In the genomic region with DNA sequence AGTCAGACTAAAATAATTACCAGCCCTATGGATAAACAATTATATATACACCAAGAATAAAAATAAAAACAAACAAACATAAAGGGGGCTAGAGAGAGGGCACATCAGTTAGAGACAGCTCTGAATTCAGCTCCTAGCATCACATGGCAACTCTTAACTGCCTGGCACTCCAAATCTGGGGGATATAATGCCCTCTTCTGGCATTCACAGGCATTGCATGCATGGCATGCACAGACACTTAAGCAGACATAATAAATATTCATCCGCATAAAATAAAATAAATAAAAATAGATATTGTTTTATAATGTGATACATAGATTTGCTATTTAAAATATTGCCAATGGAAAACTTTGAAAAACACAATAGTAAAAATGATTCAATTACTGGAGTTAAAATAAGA, we compare ENCODE assay signal across 17 mouse cellular contexts.
DNase-seq lines count a peak whose midpoint lies in the region; ATAC-seq and TF ChIP-seq lines count a peak whose summit lies in the region.
"Had no signal": no experiment of that assay in that cellular context is flagged by ENCODE, and none has a peak within 500 bp of the region (broad histone marks: within the 10 kb centered on the region; RNA-seq: fewer than 3 reads in every experiment).

No protein-coding gene starts in this region.

- H3K4me1 ChIP-seq in hindbrain, embryonic 11.5 days (replicated peaks; ENCODE audit: control insufficient read depth, insufficient read depth, low read length), result no peaks in the 10 kb centered on the region
- no peaks in the 10 kb centered on the region for H3K4me1 ChIP-seq in hindbrain, embryonic 14.5 days (replicated peaks; ENCODE audit: control insufficient read depth, insufficient read depth, low read length)
- H3K4me1 ChIP-seq in lung, postnatal 0 days (ENCODE audit: insufficient read depth, low read depth, low read length), result no peaks in the 10 kb centered on the region
- H3K4me1 ChIP-seq in ES-Bruce4 (ENCODE audit: control insufficient read depth, insufficient read depth, low read length), result no peaks in the 10 kb centered on the region
- H3K4me1 ChIP-seq: embryonic facial prominence, embryonic 13.5 days; megakaryocyte, embryonic 14.5 days had no signal

- no peak overlapping the region for H3K4me3 ChIP-seq in hindbrain, embryonic 11.5 days (ENCODE audit: low read depth, low read length)
- no peak overlapping the region for H3K4me3 ChIP-seq in hindbrain, embryonic 14.5 days (replicated peaks; ENCODE audit: low read length)
- no peak overlapping the region for H3K4me3 ChIP-seq in lung, postnatal 0 days (ENCODE audit: low read depth, low read length)
- H3K4me3 ChIP-seq in ES-Bruce4 (ENCODE audit: low read depth, low read length), result no peak overlapping the region
- H3K4me3 ChIP-seq: embryonic facial prominence, embryonic 13.5 days; megakaryocyte, embryonic 14.5 days had no signal

- no peak overlapping the region for H3K9ac ChIP-seq in hindbrain, embryonic 11.5 days (ENCODE audit: low read depth, low read length)
- H3K9ac ChIP-seq in hindbrain, embryonic 14.5 days, result no peak overlapping the region
- H3K9ac ChIP-seq in lung, postnatal 0 days (replicated peaks; ENCODE audit: low read depth), result no peak overlapping the region
- H3K9ac ChIP-seq in ES-Bruce4 (ENCODE audit: low read depth, poor library complexity, severe bottlenecking), result no peak overlapping the region
- H3K9ac ChIP-seq: embryonic facial prominence, embryonic 13.5 days had no signal

- ATAC-seq in hindbrain, embryonic 11.5 days (ENCODE audit: low FRiP score), result no peak
- ATAC-seq in hindbrain, embryonic 14.5 days (ENCODE audit: low FRiP score), result no peak
- no peak for ATAC-seq in lung, postnatal 0 days
- no peak for ATAC-seq in frontal cortex, adult (ENCODE audit: low TSS enrichment)
- ATAC-seq: CD4-positive, CD25-positive, alpha-beta regulatory T cell, adult 4 months; hindbrain, embryonic 16.5 days had no signal

- WGBS in hindbrain, embryonic 11.5 days, result 90% methylated on average over 1 of the region's 1 CpGs
- WGBS in hindbrain, embryonic 14.5 days, result 72% methylated on average over 1 of the region's 1 CpGs
- WGBS in lung, postnatal 0 days, result 72% methylated on average over 1 of the region's 1 CpGs

- H3K27ac ChIP-seq in hindbrain, embryonic 11.5 days (ENCODE audit: low read depth, low read length), result no peak overlapping the region
- H3K27ac ChIP-seq in hindbrain, embryonic 14.5 days, result no peak overlapping the region
- H3K27ac ChIP-seq in lung, postnatal 0 days (ENCODE audit: low read length), result no peak overlapping the region
- H3K27ac ChIP-seq in ES-Bruce4 (ENCODE audit: insufficient read depth, low read length), result no peak overlapping the region
- H3K27ac ChIP-seq: embryonic facial prominence, embryonic 13.5 days had no signal

- peak; percentile 42 for TF ChIP-seq CTCF in lung, postnatal 0 days (IDR thresholded peaks at IDR 0.05)
- TF ChIP-seq CTCF in ES-Bruce4 (IDR thresholded peaks at IDR 0.05; ENCODE audit: low read depth, low read length), result peak; percentile 9
- TF ChIP-seq CTCF in brain, embryonic 14.5 days (IDR thresholded peaks at IDR 0.05; ENCODE audit: borderline replicate concordance, extremely low read depth, insufficient read depth, insufficient read length), result peak; percentile 25; the same call in 1 of the 2 replicates

- H3K9me3 ChIP-seq in hindbrain, embryonic 11.5 days (ENCODE audit: control insufficient read depth, low read length), result no peaks in the 10 kb centered on the region
- H3K9me3 ChIP-seq in hindbrain, embryonic 14.5 days (ENCODE audit: control insufficient read depth, low read length), result no peaks in the 10 kb centered on the region
- no peaks in the 10 kb centered on the region for H3K9me3 ChIP-seq in lung, postnatal 0 days (ENCODE audit: low read length)
- no peaks in the 10 kb centered on the region for H3K9me3 ChIP-seq in ES-Bruce4 (replicated peaks; ENCODE audit: control insufficient read depth, insufficient read depth, low read length, poor library complexity, severe bottlenecking)
- H3K9me3 ChIP-seq: embryonic facial prominence, embryonic 13.5 days; megakaryocyte, embryonic 14.5 days had no signal

- no peak overlapping the region for H3K4me2 ChIP-seq in hindbrain, embryonic 11.5 days (replicated peaks; ENCODE audit: low read depth, low read length)
- no peak overlapping the region for H3K4me2 ChIP-seq in hindbrain, embryonic 14.5 days (replicated peaks)
- H3K4me2 ChIP-seq in lung, postnatal 0 days (replicated peaks; ENCODE audit: low read depth, low read length), result no peak overlapping the region
- H3K4me2 ChIP-seq: embryonic facial prominence, embryonic 13.5 days had no signal

- TF ChIP-seq POLR2A in ES-Bruce4 (IDR thresholded peaks at IDR 0.05; ENCODE audit: insufficient read depth, low read length), result no peak
- TF ChIP-seq POLR2A in brain, embryonic 14.5 days (IDR thresholded peaks at IDR 0.05; ENCODE audit: borderline replicate concordance, extremely low read depth, insufficient read depth, insufficient read length, poor library complexity, severe bottlenecking), result no peak

- no peak for TF ChIP-seq EP300 in lung, postnatal 0 days (IDR thresholded peaks at IDR 0.05)
- TF ChIP-seq EP300 in ES-Bruce4 (IDR thresholded peaks at IDR 0.05; ENCODE audit: insufficient read depth, low read depth, low read length), result no peak

- no peaks in the 10 kb centered on the region for H3K36me3 ChIP-seq in hindbrain, embryonic 11.5 days (ENCODE audit: control insufficient read depth, insufficient read depth, low read length)
- H3K36me3 ChIP-seq in hindbrain, embryonic 14.5 days (replicated peaks; ENCODE audit: control insufficient read depth, insufficient read depth), result no peaks in the 10 kb centered on the region
- no peaks in the 10 kb centered on the region for H3K36me3 ChIP-seq in lung, postnatal 0 days (ENCODE audit: insufficient read depth, low read length)
- no peaks in the 10 kb centered on the region for H3K36me3 ChIP-seq in ES-Bruce4 (ENCODE audit: control insufficient read depth, insufficient read depth, low read length, poor library complexity, severe bottlenecking)
- H3K36me3 ChIP-seq: embryonic facial prominence, embryonic 13.5 days had no signal

- H3K27me3 ChIP-seq in hindbrain, embryonic 11.5 days (ENCODE audit: control insufficient read depth, insufficient read depth, low read length), result no peaks in the 10 kb centered on the region
- no peaks in the 10 kb centered on the region for H3K27me3 ChIP-seq in hindbrain, embryonic 14.5 days (ENCODE audit: control insufficient read depth, insufficient read depth, low read length)
- H3K27me3 ChIP-seq in lung, postnatal 0 days (replicated peaks; ENCODE audit: insufficient read depth, low read length), result no peaks in the 10 kb centered on the region
- no peaks in the 10 kb centered on the region; the same call in 1 of the 2 replicates for H3K27me3 ChIP-seq in ES-Bruce4 (ENCODE audit: control insufficient read depth, insufficient read depth, low read length, poor library complexity, severe bottlenecking)
- H3K27me3 ChIP-seq: embryonic facial prominence, embryonic 13.5 days; megakaryocyte, embryonic 14.5 days had no signal

- peak; percentile 8 for DNase-seq in hindbrain, embryonic 11.5 days (ENCODE audit: low spot score)
- no peak for DNase-seq in hindbrain, embryonic 14.5 days (ENCODE audit: low spot score)
- no peak for DNase-seq in lung, postnatal 0 days (ENCODE audit: low spot score)
- no peak for DNase-seq in lung, postnatal 36 days
- DNase-seq in brain, embryonic 14.5 days (ENCODE audit: low read depth), result no peak
- no peak for DNase-seq in cerebellum, adult 11-12 months
- DNase-seq: cerebellum, postnatal 25 days; gastrocnemius, postnatal 14 days; kidney, adult 2 months; kidney, postnatal 4 days; right cerebral cortex, postnatal 14 days had no signal
